Mouse (Mus musculus) thymus, postnatal 36 days (tissue): ENCODE measurements at regions not wholly inside any gene's neighbourhood (a gene's known extent, or its start where the extent isn't known, plus 50 kb on each side); places are given as distances from the start of the nearest gene placed in this dataset.

ENCODE experiments used
- DNase-seq, 2 experiments: peaks; one replicate each; pipeline ENCODE4 v3.0.0; 2022; ENCODE audit warnings: mixed read lengths in 2 of 2

- no peak for DNase-seq
Observed at GRCm38 (mm10) chr13:57281941-57282710, 386.3 kb upstream of the Trpc7 start.

- DNase-seq, result no peak
Observed at GRCm38 (mm10) chr13:57281504-57281903, 385.7 kb upstream of the Trpc7 start.

GRCm38 (mm10) chr13:57278580-57278979 is 382.8 kb upstream of the Trpc7 start:
- no peak for DNase-seq

GRCm38 (mm10) chr13:57277076-57277475 is 381.3 kb upstream of the Trpc7 start:
- DNase-seq, result no peak

GRCm38 (mm10) chr13:57275871-57276270 is 380.1 kb upstream of the Trpc7 start:
- no peak for DNase-seq

- DNase-seq, result no peak
Observed at GRCm38 (mm10) chr13:57273593-57273992, 377.8 kb upstream of the Trpc7 start.

- DNase-seq, result no peak
Observed at GRCm38 (mm10) chr13:57269614-57270013, 373.8 kb upstream of the Trpc7 start.

- DNase-seq, result peak; percentile 32 to 35
Observed at GRCm38 (mm10) chr13:57259920-57260319, 364.1 kb upstream of the Trpc7 start.

GRCm38 (mm10) chr13:57259474-57259873 is 363.7 kb upstream of the Trpc7 start:
- DNase-seq, result no peak

GRCm38 (mm10) chr13:57255920-57256319 is 360.1 kb upstream of the Trpc7 start:
- no peak for DNase-seq

- no peak for DNase-seq
Observed at GRCm38 (mm10) chr13:57249851-57250250, 354.1 kb upstream of the Trpc7 start.

GRCm38 (mm10) chr13:57249401-57249800 is 353.6 kb upstream of the Trpc7 start:
- DNase-seq, result no peak

GRCm38 (mm10) chr13:57246238-57246963 is 350.6 kb upstream of the Trpc7 start:
- DNase-seq, result no peak

GRCm38 (mm10) chr13:57236917-57237316 is 341.1 kb upstream of the Trpc7 start:
- DNase-seq, result no peak

GRCm38 (mm10) chr13:57236211-57236610 is 340.4 kb upstream of the Trpc7 start:
- no peak for DNase-seq

- DNase-seq, result no peak
Observed at GRCm38 (mm10) chr13:57232906-57233305, 337.1 kb upstream of the Trpc7 start.

- DNase-seq, result no peak
Observed at GRCm38 (mm10) chr13:57231666-57232065, 335.9 kb upstream of the Trpc7 start.

GRCm38 (mm10) chr13:57230253-57230652 is 334.5 kb upstream of the Trpc7 start:
- DNase-seq, result no peak

- DNase-seq, result no peak
Observed at GRCm38 (mm10) chr13:57221092-57221491, 325.3 kb upstream of the Trpc7 start.

GRCm38 (mm10) chr13:57216161-57216560 is 320.4 kb upstream of the Trpc7 start:
- DNase-seq, result no peak

- DNase-seq, result no peak
Observed at GRCm38 (mm10) chr13:57212251-57212650, 316.5 kb upstream of the Trpc7 start.

GRCm38 (mm10) chr13:57191195-57191594 is 295.4 kb upstream of the Trpc7 start:
- DNase-seq, result no peak

- no peak for DNase-seq
Observed at GRCm38 (mm10) chr13:57189246-57189645, 293.5 kb upstream of the Trpc7 start.

GRCm38 (mm10) chr13:57186168-57186567 is 290.4 kb upstream of the Trpc7 start:
- no peak for DNase-seq
